Mouse (Mus musculus) limb, embryonic 14.5 days (tissue): Measurements from ENCODE around the gene Eed. TPM values are rescaled to one million over a fixed set of nuclear protein-coding genes. Genes with fewer than 3 reads are reported as not detected.
A peak's percentile ranks its signal among the peaks of the same experiment; 100 is the strongest.

ENCODE experiments used
- ATAC-seq: fragments of 200-750 bp; cut with Nextera tagmentation; 2 replicates; pipeline ENCODE4 v1.8.0; 2017; ENCODE audit warnings: low read depth, moderate number of reproducible peaks, moderate TSS enrichment; ENCODE audit not compliant: low FRiP score
- DNase-seq: peaks from one replicate; pipeline ENCODE4 v3.0.0-alpha.2; 2015; ENCODE audit warnings: low spot score
- H3K27ac ChIP-seq: fragments of 300-500 bp; sonication (generic); replicated peaks from 2 replicates; pipeline ENCODE4 v1.5.1; 2014; ENCODE audit warnings: low read depth, mild to moderate bottlenecking, low read length, moderate library complexity, mixed read lengths
- H3K27me3 ChIP-seq: fragments of 300-500 bp; sonication (generic); 2 replicates; pipeline ENCODE4 v1.6.1; 2014; ENCODE audit warnings: low read length, mixed read lengths; ENCODE audit not compliant: control insufficient read depth, insufficient read depth
- H3K36me3 ChIP-seq: fragments of 300-500 bp; sonication (generic); 2 replicates; pipeline ENCODE4 v1.6.1; 2014; ENCODE audit warnings: mild to moderate bottlenecking, low read length, moderate library complexity, mixed read lengths; ENCODE audit not compliant: control insufficient read depth, insufficient read depth
- H3K4me1 ChIP-seq: fragments of 300-500 bp; sonication (generic); 2 replicates; pipeline ENCODE4 v1.6.1; 2014; ENCODE audit warnings: antibody characterized with exemption, low read length, mixed read lengths; ENCODE audit not compliant: control insufficient read depth, insufficient read depth
- H3K4me2 ChIP-seq: fragments of 300-500 bp; sonication (generic); replicated peaks from 2 replicates; pipeline ENCODE4 v1.6.1; 2014; ENCODE audit warnings: low read depth, mild to moderate bottlenecking, low read length, moderate library complexity; ENCODE audit not compliant: severe bottlenecking
- H3K4me3 ChIP-seq: fragments of 300-500 bp; sonication (generic); replicated peaks from 2 replicates; pipeline ENCODE4 v1.5.1; 2014; ENCODE audit warnings: low read length
- H3K9ac ChIP-seq: fragments of 300-500 bp; sonication (generic); 2 replicates; pipeline ENCODE4 v1.6.1; 2014; ENCODE audit warnings: mild to moderate bottlenecking, low read depth, low read length, moderate library complexity; ENCODE audit not compliant: severe bottlenecking
- H3K9me3 ChIP-seq: fragments of 300-500 bp; sonication (generic); 2 replicates; pipeline ENCODE4 v1.6.1; 2016; ENCODE audit warnings: low read length; ENCODE audit not compliant: control insufficient read depth
- POLR2A ChIP-seq: fragments of 200-500 bp; IDR thresholded peaks from 2 replicates; pipeline ENCODE4 v1.8.0; 2012; ENCODE audit warnings: inconsistent platforms, mild to moderate bottlenecking, moderate library complexity, borderline replicate concordance; ENCODE audit not compliant: insufficient read depth, insufficient read length; ENCODE audit errors: extremely low read depth
- WGBS: fragments of 180-500 bp; shearing (Covaris S2); extraction: QIAGEN DNeasy Blood & Tissue Kit; methylation state at CpG from one replicate; pipeline ENCODE4 v1.1.7; 2014; 5-methylcytosine and 5-hydroxymethylcytosine counted together
- polyA plus RNA-seq, 2 experiments: library from polyadenylated mRNA; depleted of rRNA in 1 of 2; stranded (reverse) in 1 of 2; unstranded in 1 of 2; fragments of >200 nt; fragmentation: Nextera tagmentation in 1 of 2; extraction: Ambion mirVana in 1 of 2; gene quantifications; 2 replicates each; pipeline versions ENCODE4 v1.2.1 to v1.2.3; 2012 to 2014

The Eed gene
- polyA plus RNA-seq, 2 experiments, result 62.8 to 99.5 TPM

GRCm38 (mm10) chr7:89916711-89917110 lies 64.1 kb downstream of the Eed start:
- H3K36me3 ChIP-seq, result peaks cover 11% of the 10 kb centered on the region; the same call in 1 of the 2 replicates
- no peak overlapping the region for H3K4me3 ChIP-seq
- no peak overlapping the region for H3K9ac ChIP-seq
- no peak overlapping the region for H3K27ac ChIP-seq
- H3K4me2 ChIP-seq, result no peak overlapping the region
- 92% methylated on average over 5 of the region's 5 CpGs for WGBS
- DNase-seq (no peak), ATAC-seq (no peak)
- TF ChIP-seq POLR2A, result no peak
- H3K27me3 ChIP-seq, result no peaks in the 10 kb centered on the region
- no peaks in the 10 kb centered on the region for H3K4me1 ChIP-seq
- H3K9me3 ChIP-seq, result no peaks in the 10 kb centered on the region

DNA sequence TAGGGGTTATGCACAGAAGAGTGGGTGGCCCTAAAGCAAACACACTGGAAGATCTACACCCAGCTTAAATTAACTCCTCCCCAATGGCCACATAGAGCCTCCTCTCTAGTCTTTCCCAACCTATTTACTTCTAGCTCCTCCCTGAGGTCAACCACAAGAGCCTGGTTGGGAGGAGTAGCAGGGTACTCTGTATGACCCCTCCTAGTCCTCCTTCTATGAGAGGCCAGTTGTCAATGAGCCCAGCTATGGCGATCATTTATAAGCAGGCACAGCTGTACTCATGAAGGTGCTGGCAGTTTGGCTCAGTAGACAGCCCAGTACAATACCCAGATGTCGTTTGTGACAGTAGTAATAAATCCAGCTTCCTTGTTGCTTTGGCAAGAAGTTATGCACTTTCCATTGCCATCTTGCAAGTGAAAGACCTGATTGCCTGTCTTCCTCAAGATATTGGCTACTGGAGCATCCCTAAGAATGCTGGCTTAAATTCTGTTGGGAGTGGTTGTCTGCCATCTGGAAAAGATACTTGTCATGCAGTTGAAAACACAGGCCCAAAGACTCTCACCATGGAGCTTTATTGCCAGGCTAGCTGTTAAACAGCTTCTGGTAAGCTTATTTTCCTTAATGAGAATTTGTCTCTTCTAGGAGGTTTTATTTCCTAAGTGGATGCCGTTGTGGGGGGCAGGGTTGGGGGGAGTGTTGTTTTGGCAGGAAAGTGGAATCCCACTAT lies 67.2 kb downstream of the Eed start:
- DNase-seq (no peak), ATAC-seq (no peak)
- Histone ChIP-seq H3K4me3 (no peak overlapping the region), H3K36me3 (peaks cover 8% of the 10 kb centered on the region; the same call in 1 of the 2 replicates), H3K4me2 (no peak overlapping the region), H3K9ac (no peak overlapping the region), H3K27ac (no peak overlapping the region), H3K27me3 (no peaks in the 10 kb centered on the region), H3K9me3 (no peaks in the 10 kb centered on the region), H3K4me1 (peaks cover 9% of the 10 kb centered on the region)
- TF ChIP-seq POLR2A, result no peak
- WGBS, result 45% methylated on average over 3 of the region's 3 CpGs

GRCm38 (mm10) chr7:89912356-89912755 lies 68.4 kb downstream of the Eed start:
- Histone ChIP-seq H3K4me1 (peaks cover 10% of the 10 kb centered on the region), H3K27me3 (no peaks in the 10 kb centered on the region), H3K9me3 (no peaks in the 10 kb centered on the region), H3K36me3 (peaks cover 8% of the 10 kb centered on the region; the same call in 1 of the 2 replicates), H3K4me2 (no peak overlapping the region), H3K4me3 (no peak overlapping the region), H3K9ac (no peak overlapping the region), H3K27ac (no peak overlapping the region)
- ATAC-seq (no peak), DNase-seq (no peak)
- WGBS, result 90% methylated on average over 3 of the region's 3 CpGs
- no peak for TF ChIP-seq POLR2A

DNA sequence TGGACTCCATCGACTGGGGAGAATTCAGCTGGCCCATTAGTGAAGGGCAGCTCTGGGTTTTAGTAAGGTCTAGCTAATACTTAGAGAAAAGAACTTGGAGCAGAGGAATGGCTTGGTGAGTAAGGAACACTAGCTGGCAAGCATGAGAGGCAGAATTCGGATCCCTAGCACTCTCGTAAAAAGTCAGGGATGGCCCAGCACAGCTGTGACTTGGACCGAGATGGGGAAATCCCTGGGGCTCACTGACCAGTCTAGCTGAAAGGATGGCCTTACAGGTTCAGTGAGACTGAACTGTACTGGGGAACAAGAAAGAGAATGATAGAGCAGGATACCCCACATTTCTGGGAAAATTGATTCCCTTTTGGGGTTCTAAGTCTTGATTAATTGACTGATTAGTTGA lies 71.1 kb downstream of the Eed start:
- Histone ChIP-seq H3K4me3 (no peak overlapping the region), H3K4me1 (peaks cover 10% of the 10 kb centered on the region), H3K4me2 (no peak overlapping the region; the same call in 1 of the 2 replicates), H3K9ac (no peak overlapping the region), H3K9me3 (no peaks in the 10 kb centered on the region), H3K36me3 (no peaks in the 10 kb centered on the region), H3K27me3 (no peaks in the 10 kb centered on the region), H3K27ac (no peak overlapping the region)
- ATAC-seq, result no peak
- 41% methylated on average over 4 of the region's 4 CpGs for WGBS
- no peak for DNase-seq
- no peak for TF ChIP-seq POLR2A

DNA sequence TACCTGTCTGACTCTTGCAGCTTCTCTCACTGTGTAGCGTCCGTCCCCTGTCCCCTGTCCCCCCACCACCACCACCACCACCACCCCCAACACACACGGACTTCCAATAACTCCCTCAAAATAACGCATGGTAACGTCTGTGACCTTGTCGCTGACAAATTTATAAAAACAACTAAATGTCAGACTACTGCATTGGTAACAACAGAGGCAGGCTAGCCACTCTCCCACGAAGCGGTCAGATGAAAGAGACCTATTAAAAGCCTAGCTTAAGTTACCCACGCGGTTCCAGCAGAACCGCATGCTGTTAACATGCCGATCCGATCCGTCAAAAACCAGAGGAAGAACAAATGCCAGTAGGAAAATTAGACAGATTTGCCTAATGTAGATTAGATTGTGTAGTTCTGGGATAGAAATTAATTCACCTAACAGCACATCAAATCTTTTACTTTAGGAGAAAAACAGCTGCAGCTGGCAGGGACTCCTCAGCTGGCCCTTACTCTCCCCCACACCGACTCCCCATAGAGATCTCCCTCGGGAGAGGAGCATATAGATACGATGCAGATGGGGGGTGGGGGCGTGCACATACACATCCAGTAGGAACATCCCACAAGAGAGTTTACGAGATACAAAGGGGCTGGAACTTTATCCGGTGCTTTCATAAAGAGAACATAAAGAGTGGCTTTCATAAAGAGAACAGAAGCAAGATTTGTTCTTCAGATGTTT lies 71.7 kb downstream of the Eed start:
- no peak for TF ChIP-seq POLR2A
- ATAC-seq (no peak), DNase-seq (peak; percentile 32)
- Histone ChIP-seq H3K27me3 (no peaks in the 10 kb centered on the region), H3K27ac (no peak overlapping the region), H3K9me3 (no peaks in the 10 kb centered on the region), H3K36me3 (no peaks in the 10 kb centered on the region), H3K4me1 (peaks cover 10% of the 10 kb centered on the region), H3K4me3 (peak overlapping the region; percentile 7; the same call in 1 of the 2 replicates), H3K4me2 (peak overlapping the region; percentile 30), H3K9ac (0 out of 2 replicates have a peak overlapping the region, but pooled peaks have one; percentile 6)
- 41% methylated on average over 20 of the region's 20 CpGs for WGBS
